Mouse (Mus musculus): ENCODE data around the gene 1700022I11Rik. TPM values are rescaled to one million over a fixed set of nuclear protein-coding genes. Genes with fewer than 3 reads are reported as not detected.
"Not testable (repeated sequence)": the region's sequence is repeated elsewhere in the genome, so short reads cannot be mapped to it uniquely, and the experiment has no call there.

Gene 1700022I11Rik
- polyA plus RNA-seq, 1 experiment = not detected

- Histone ChIP-seq H3K4me1 (ENCODE audit: control insufficient read depth, insufficient read depth, low read length) (no peaks in the 10 kb centered on the region), H3K4me3 (ENCODE audit: insufficient read depth, low read depth, low read length) (no peak overlapping the region), H3K27ac (ENCODE audit: insufficient read depth, low read depth, low read length) (no peak overlapping the region), H3K36me3 (ENCODE audit: control insufficient read depth, insufficient read depth, low read length) (peaks cover 1% of the 10 kb centered on the region; the same call in 1 of the 2 replicates), H3K27me3 (replicated peaks; ENCODE audit: control insufficient read depth, insufficient read depth, low read length) (no peaks in the 10 kb centered on the region)
- no peak for DNase-seq
- TF ChIP-seq CTCF (conservative IDR thresholded peaks at IDR 0.05; ENCODE audit: insufficient read depth, insufficient read length, low read depth, low read length) (no peak), POLR2A (IDR thresholded peaks at IDR 0.05; ENCODE audit: low read depth, low read length) (no peak)
- 84% methylated on average over 5 of the region's 5 CpGs for WGBS
These were observed 4.5 kb downstream of the 1700022I11Rik start for GRCm38 (mm10) chr4:42973868-42974267.

GRCm38 (mm10) chr4:42978062-42978461 is 8.7 kb downstream of the 1700022I11Rik start:
- no peak for DNase-seq
- 93% methylated on average over 4 of the region's 4 CpGs for WGBS
- H3K36me3 ChIP-seq (ENCODE audit: control insufficient read depth, insufficient read depth, low read length) = peaks cover 7% of the 10 kb centered on the region
- H3K27ac ChIP-seq (ENCODE audit: insufficient read depth, low read depth, low read length) = no peak overlapping the region
- no peaks in the 10 kb centered on the region for H3K4me1 ChIP-seq (ENCODE audit: control insufficient read depth, insufficient read depth, low read length)
- TF ChIP-seq CTCF (conservative IDR thresholded peaks at IDR 0.05; ENCODE audit: insufficient read depth, insufficient read length, low read depth, low read length) = 0 out of 2 replicates have a peak, but pooled peaks have one; percentile 12
- TF ChIP-seq POLR2A (IDR thresholded peaks at IDR 0.05; ENCODE audit: low read depth, low read length) = no peak
- no peaks in the 10 kb centered on the region for H3K27me3 ChIP-seq (replicated peaks; ENCODE audit: control insufficient read depth, insufficient read depth, low read length)
- no peak overlapping the region for H3K4me3 ChIP-seq (ENCODE audit: insufficient read depth, low read depth, low read length)

GRCm38 (mm10) chr4:42980467-42980866 is 11.1 kb downstream of the 1700022I11Rik start:
- not testable (repeated sequence) for H3K27me3 ChIP-seq (replicated peaks; ENCODE audit: control insufficient read depth, insufficient read depth, low read length); H3K4me3 ChIP-seq (ENCODE audit: insufficient read depth, low read depth, low read length); H3K27ac ChIP-seq (ENCODE audit: insufficient read depth, low read depth, low read length); H3K4me1 ChIP-seq (ENCODE audit: control insufficient read depth, insufficient read depth, low read length); DNase-seq
- WGBS = 79% methylated on average over 8 of the region's 8 CpGs
- peaks cover 21% of the 10 kb centered on the region for H3K36me3 ChIP-seq (ENCODE audit: control insufficient read depth, insufficient read depth, low read length)

- Histone ChIP-seq H3K27me3 (replicated peaks; ENCODE audit: control insufficient read depth, insufficient read depth, low read length) (no peaks in the 10 kb centered on the region), H3K27ac (ENCODE audit: insufficient read depth, low read depth, low read length) (no peak overlapping the region), H3K4me1 (ENCODE audit: control insufficient read depth, insufficient read depth, low read length) (no peaks in the 10 kb centered on the region), H3K36me3 (ENCODE audit: control insufficient read depth, insufficient read depth, low read length) (peaks cover 38% of the 10 kb centered on the region), H3K4me3 (ENCODE audit: insufficient read depth, low read depth, low read length) (no peak overlapping the region)
- WGBS = 81% methylated on average over 1 of the region's 1 CpGs
- TF ChIP-seq CTCF (conservative IDR thresholded peaks at IDR 0.05; ENCODE audit: insufficient read depth, insufficient read length, low read depth, low read length) (no peak), POLR2A (IDR thresholded peaks at IDR 0.05; ENCODE audit: low read depth, low read length) (no peak)
- DNase-seq = peak; percentile 17
These were observed 18.9 kb downstream of the 1700022I11Rik start for GRCm38 (mm10) chr4:42988296-42988695.

GRCm38 (mm10) chr4:42998022-42998421 is 28.6 kb downstream of the 1700022I11Rik start:
- Histone ChIP-seq H3K36me3 (ENCODE audit: control insufficient read depth, insufficient read depth, low read length) (peaks cover 4% of the 10 kb centered on the region), H3K27me3 (replicated peaks; ENCODE audit: control insufficient read depth, insufficient read depth, low read length) (no peaks in the 10 kb centered on the region), H3K4me3 (ENCODE audit: insufficient read depth, low read depth, low read length) (no peak overlapping the region), H3K27ac (ENCODE audit: insufficient read depth, low read depth, low read length) (no peak overlapping the region), H3K4me1 (ENCODE audit: control insufficient read depth, insufficient read depth, low read length) (peaks cover 23% of the 10 kb centered on the region; the same call in 1 of the 2 replicates)
- WGBS = 20% methylated on average over 2 of the region's 2 CpGs
- DNase-seq = no peak
- TF ChIP-seq CTCF (conservative IDR thresholded peaks at IDR 0.05; ENCODE audit: insufficient read depth, insufficient read length, low read depth, low read length) (no peak), POLR2A (IDR thresholded peaks at IDR 0.05; ENCODE audit: low read depth, low read length) (no peak)

GRCm38 (mm10) chr4:42999451-43000140 is 30.2 kb downstream of the 1700022I11Rik start:
- Histone ChIP-seq H3K36me3 (ENCODE audit: control insufficient read depth, insufficient read depth, low read length) (no peaks in the 10 kb centered on the region; the same call in 1 of the 2 replicates), H3K27ac (ENCODE audit: insufficient read depth, low read depth, low read length) (peak overlapping the region; percentile 97), H3K27me3 (replicated peaks; ENCODE audit: control insufficient read depth, insufficient read depth, low read length) (no peaks in the 10 kb centered on the region), H3K4me3 (ENCODE audit: insufficient read depth, low read depth, low read length) (peak overlapping the region; percentile 98), H3K4me1 (ENCODE audit: control insufficient read depth, insufficient read depth, low read length) (peaks cover 27% of the 10 kb centered on the region; the same call in 1 of the 2 replicates)
- TF ChIP-seq POLR2A (IDR thresholded peaks at IDR 0.05; ENCODE audit: low read depth, low read length) = peak; percentile 14
- TF ChIP-seq CTCF (conservative IDR thresholded peaks at IDR 0.05; ENCODE audit: insufficient read depth, insufficient read length, low read depth, low read length) = 0 out of 2 replicates have a peak, but pooled peaks have one; percentile 8
- DNase-seq = peak; percentile 88
- under 1% methylated on average over 51 of the region's 51 CpGs for WGBS

GRCm38 (mm10) chr4:43000141-43000986 is 31.0 kb downstream of the 1700022I11Rik start, which contains the start of gene Vcp:
Gene Vcp, minus strand, starts transcription at chr4:43000507.
- 1% methylated on average over 55 of the region's 56 CpGs for WGBS
- H3K36me3 ChIP-seq (ENCODE audit: control insufficient read depth, insufficient read depth, low read length); H3K27me3 ChIP-seq (replicated peaks; ENCODE audit: control insufficient read depth, insufficient read depth, low read length): not testable (repeated sequence)
- peak; percentile 100 for DNase-seq
- Histone ChIP-seq H3K4me3 (ENCODE audit: insufficient read depth, low read depth, low read length) (peak within 1 kb of the TSS; percentile 98), H3K4me1 (ENCODE audit: control insufficient read depth, insufficient read depth, low read length) (peaks cover 27% of the 10 kb centered on the region; the same call in 1 of the 2 replicates), H3K27ac (ENCODE audit: insufficient read depth, low read depth, low read length) (peak within 1 kb of the TSS; percentile 97)
